Mouse (Mus musculus) myocyte (in vitro differentiated cells): Measurements from ENCODE around the gene Olfr1109. TPM values are rescaled to one million over a fixed set of nuclear protein-coding genes. Genes with fewer than 3 reads are reported as not detected.

Experiments
- H3K27me3 ChIP-seq: one replicate; pipeline ENCODE4 v1.6.1; 2011; ENCODE audit not compliant: control insufficient read depth, insufficient read depth, insufficient read length
- H3K36me3 ChIP-seq: one replicate; pipeline ENCODE4 v1.6.1; 2011; ENCODE audit not compliant: control insufficient read depth, insufficient read depth
- H3K4me2 ChIP-seq: one replicate; pipeline ENCODE4 v1.6.1; 2011; ENCODE audit warnings: low read depth, control low read depth
- H3K4me3 ChIP-seq: one replicate; pipeline ENCODE4 v1.5.1; 2011; ENCODE audit warnings: mild to moderate bottlenecking, control low read depth, moderate library complexity
- H3K79me2 ChIP-seq: one replicate; pipeline ENCODE4 v1.6.1; 2011; ENCODE audit not compliant: control insufficient read depth, insufficient read depth
- H3ac ChIP-seq: one replicate; pipeline ENCODE4 v1.6.1; 2011; ENCODE audit not compliant: control insufficient read depth, insufficient read length
- CEBPB ChIP-seq: IDR thresholded peaks from 2 replicates; pipeline ENCODE4 v1.6.1; 2011; ENCODE audit warnings: mild to moderate bottlenecking, moderate library complexity; ENCODE audit not compliant: poor library complexity, insufficient read depth, severe bottlenecking
- E2F4 ChIP-seq: IDR thresholded peaks from one replicate; pipeline ENCODE4 v1.6.1; 2011; ENCODE audit warnings: mild to moderate bottlenecking, control low read depth, moderate library complexity; ENCODE audit not compliant: insufficient read depth
- MAX ChIP-seq: IDR thresholded peaks from one replicate; pipeline ENCODE4 v1.6.1; 2011; ENCODE audit warnings: low read depth, mild to moderate bottlenecking, control low read depth
- MYOD1 ChIP-seq, 3 experiments: IDR thresholded peaks; one replicate each; pipeline ENCODE4 v1.6.1; 2011; ENCODE audit warnings: control low read depth in 2 of 3, low read depth in 2 of 3, mild to moderate bottlenecking in 2 of 3, moderate library complexity in 1 of 3; ENCODE audit not compliant: insufficient read length in 2 of 3, control insufficient read depth in 1 of 3
- MYOG ChIP-seq, 3 experiments: IDR thresholded peaks; one replicate each; pipeline ENCODE4 v1.6.1; 2011; ENCODE audit warnings: control low read depth in 2 of 3, low read depth in 2 of 3, mild to moderate bottlenecking in 2 of 3; ENCODE audit not compliant: insufficient read length in 2 of 3, control insufficient read depth in 1 of 3, insufficient read depth in 1 of 3
- POLR2A ChIP-seq: IDR thresholded peaks from one replicate; pipeline ENCODE4 v1.6.1; 2011; ENCODE audit warnings: low read depth, mild to moderate bottlenecking, control low read depth, moderate library complexity; ENCODE audit not compliant: insufficient read length
- POLR2AphosphoS2 ChIP-seq: IDR thresholded peaks from one replicate; pipeline ENCODE4 v1.6.1; 2011; ENCODE audit warnings: low read depth, control low read depth; ENCODE audit not compliant: insufficient read length
- REST ChIP-seq: IDR thresholded peaks from one replicate; pipeline ENCODE4 v1.6.1; 2011; ENCODE audit warnings: mild to moderate bottlenecking, control low read depth, moderate library complexity; ENCODE audit not compliant: insufficient read depth, insufficient read length
- SRF ChIP-seq: IDR thresholded peaks from one replicate; pipeline ENCODE4 v1.6.1; 2011; ENCODE audit warnings: low read depth; ENCODE audit not compliant: control insufficient read depth, insufficient read length
- TCF12 ChIP-seq: IDR thresholded peaks from one replicate; pipeline ENCODE4 v1.6.1; 2011; ENCODE audit warnings: mild to moderate bottlenecking, control low read depth; ENCODE audit not compliant: poor library complexity, insufficient read depth, severe bottlenecking
- TCF3 ChIP-seq: IDR thresholded peaks from one replicate; pipeline ENCODE4 v1.6.1; 2011; ENCODE audit warnings: low read depth, control low read depth; ENCODE audit not compliant: insufficient read length
- USF1 ChIP-seq: IDR thresholded peaks from one replicate; pipeline ENCODE4 v1.6.1; 2011; ENCODE audit warnings: low read depth, mild to moderate bottlenecking, control low read depth, moderate library complexity
- polyA plus RNA-seq: library from polyadenylated mRNA; unstranded; fragments of >200 nt; fragmentation: generic; extraction: Trizol; gene quantifications from one replicate; pipeline ENCODE4 v1.2.1, GENCODE M21; 2012; ENCODE audit warnings: missing spikeins

The Olfr1109 gene
- not detected for polyA plus RNA-seq

GRCm38 (mm10) chr2:87095908-87096307, at the start of gene Olfr1109:
TSS of gene Olfr1109 (minus strand) at chr2:87096008.
- Histone ChIP-seq H3ac (no peak within 1 kb of the TSS), H3K36me3 (no peaks in the 10 kb centered on the region), H3K27me3 (no peaks in the 10 kb centered on the region), H3K79me2 (no peaks in the 10 kb centered on the region), H3K4me3 (no peak within 1 kb of the TSS), H3K4me2 (no peak within 1 kb of the TSS)
- TF ChIP-seq MYOD1 (IDR thresholded peaks at IDR 0.05; ENCODE audit: control insufficient read depth in 1 of 3, insufficient read length in 2 of 3, low read depth in 2 of 3), result no peak
- TF ChIP-seq TCF3, result no peak
- no peak for TF ChIP-seq POLR2A

GRCm38 (mm10) chr2:87140200-87140599, 44.4 kb upstream of the Olfr1109 start, which contains the start of gene Olfr1110:
TSS of gene Olfr1110 (minus strand) at chr2:87140300.
- H3K79me2 ChIP-seq, result no peaks in the 10 kb centered on the region
- H3K27me3 ChIP-seq, result no peaks in the 10 kb centered on the region
- TF ChIP-seq REST, result no peak
- no peak for TF ChIP-seq TCF3
- TF ChIP-seq TCF12, result no peak
- no peak for TF ChIP-seq E2F4
- no peak for TF ChIP-seq CEBPB
- TF ChIP-seq POLR2A, result no peak
- TF ChIP-seq MYOD1 (IDR thresholded peaks at IDR 0.05; ENCODE audit: control insufficient read depth in 1 of 3, insufficient read length in 2 of 3, low read depth in 2 of 3), result no peak
- no peak for TF ChIP-seq MAX
- H3K4me2 ChIP-seq, result no peak within 1 kb of the TSS
- H3K4me3 ChIP-seq, result no peak within 1 kb of the TSS
- H3ac ChIP-seq, result no peak within 1 kb of the TSS
- H3K36me3 ChIP-seq, result no peaks in the 10 kb centered on the region

- Histone ChIP-seq H3ac (no peak within 1 kb of the TSS), H3K36me3 (no peaks in the 10 kb centered on the region), H3K4me3 (no peak within 1 kb of the TSS), H3K27me3 (no peaks in the 10 kb centered on the region), H3K4me2 (no peak within 1 kb of the TSS), H3K79me2 (no peaks in the 10 kb centered on the region)
- no peak for TF ChIP-seq CEBPB
- no peak for TF ChIP-seq POLR2A
- no peak for TF ChIP-seq MYOD1 (IDR thresholded peaks at IDR 0.05; ENCODE audit: control insufficient read depth in 1 of 3, insufficient read length in 2 of 3, low read depth in 2 of 3)
- TF ChIP-seq REST, result no peak
- TF ChIP-seq TCF3, result no peak
- TF ChIP-seq E2F4, result no peak
- no peak for TF ChIP-seq MAX
- TF ChIP-seq MYOG (IDR thresholded peaks at IDR 0.05; ENCODE audit: control insufficient read depth in 1 of 3, insufficient read depth in 1 of 3, insufficient read length in 2 of 3, low read depth in 2 of 3), result no peak
- no peak for TF ChIP-seq POLR2AphosphoS2
- no peak for TF ChIP-seq SRF
- TF ChIP-seq TCF12, result no peak
- no peak for TF ChIP-seq USF1
Measured at GRCm38 (mm10) chr2:87114467-87114866, 18.7 kb upstream of the Olfr1109 start, which contains the start of gene Olfr259. TSS of gene Olfr259 (minus strand) at chr2:87114567.

GRCm38 (mm10) chr2:87075717-87076116, 20.1 kb downstream of the Olfr1109 start, which contains the start of gene Olfr1107:
TSS of gene Olfr1107 (minus strand) at chr2:87075817.
- Histone ChIP-seq H3ac (no peak within 1 kb of the TSS), H3K27me3 (no peaks in the 10 kb centered on the region), H3K79me2 (no peaks in the 10 kb centered on the region), H3K36me3 (no peaks in the 10 kb centered on the region), H3K4me3 (no peak within 1 kb of the TSS), H3K4me2 (no peak within 1 kb of the TSS)
- TF ChIP-seq POLR2AphosphoS2 (no peak), MAX (no peak), SRF (no peak), MYOD1 (IDR thresholded peaks at IDR 0.05; ENCODE audit: control insufficient read depth in 1 of 3, insufficient read length in 2 of 3, low read depth in 2 of 3) (no peak), TCF12 (no peak), E2F4 (no peak), TCF3 (no peak), CEBPB (no peak), POLR2A (no peak), REST (no peak), USF1 (no peak), MYOG (IDR thresholded peaks at IDR 0.05; ENCODE audit: control insufficient read depth in 1 of 3, insufficient read depth in 1 of 3, insufficient read length in 2 of 3, low read depth in 2 of 3) (no peak)

GRCm38 (mm10) chr2:87052173-87052572, 43.6 kb downstream of the Olfr1109 start, which contains the start of gene Olfr1106:
TSS of gene Olfr1106 (minus strand) at chr2:87052273.
- Histone ChIP-seq H3K4me2 (no peak within 1 kb of the TSS), H3ac (no peak within 1 kb of the TSS), H3K27me3 (no peaks in the 10 kb centered on the region), H3K4me3 (no peak within 1 kb of the TSS), H3K79me2 (no peaks in the 10 kb centered on the region), H3K36me3 (no peaks in the 10 kb centered on the region)
- TF ChIP-seq POLR2AphosphoS2 (no peak), REST (no peak), MYOD1 (IDR thresholded peaks at IDR 0.05; ENCODE audit: control insufficient read depth in 1 of 3, insufficient read length in 2 of 3, low read depth in 2 of 3) (no peak), TCF3 (no peak), USF1 (no peak), TCF12 (no peak), CEBPB (no peak), MAX (no peak), SRF (no peak), MYOG (IDR thresholded peaks at IDR 0.05; ENCODE audit: control insufficient read depth in 1 of 3, insufficient read depth in 1 of 3, insufficient read length in 2 of 3, low read depth in 2 of 3) (no peak), POLR2A (no peak)

Other genes starting within 250 kb of the Olfr1109 start
- gene Olfr1095, start 244.3 kb downstream of the Olfr1109 start, polyA plus RNA-seq, result not detected
- gene Gm13723, start 221.2 kb downstream of the Olfr1109 start, polyA plus RNA-seq, result not detected
- not detected for gene Olfr1097, start 203.8 kb downstream of the Olfr1109 start, polyA plus RNA-seq
- gene Olfr1098, start 171.5 kb downstream of the Olfr1109 start, polyA plus RNA-seq, result not detected
- not detected for gene Olfr1099, start 135.3 kb downstream of the Olfr1109 start, polyA plus RNA-seq
- not detected for gene Olfr1100, start 116.1 kb downstream of the Olfr1109 start, polyA plus RNA-seq
- gene Olfr1101, start 104.8 kb downstream of the Olfr1109 start, polyA plus RNA-seq, result not detected
- gene Olfr1102, start 97.6 kb downstream of the Olfr1109 start, polyA plus RNA-seq, result not detected
- not detected for gene Olfr1104, start 68.9 kb downstream of the Olfr1109 start, polyA plus RNA-seq
- gene Olfr1105, start 59.5 kb downstream of the Olfr1109 start, polyA plus RNA-seq, result not detected
- gene Olfr1106, start 43.7 kb downstream of the Olfr1109 start, polyA plus RNA-seq, result not detected
- not detected for gene Olfr1107, start 20.2 kb downstream of the Olfr1109 start, polyA plus RNA-seq
- not detected for gene Olfr259, start 18.6 kb upstream of the Olfr1109 start, polyA plus RNA-seq
- gene Olfr1110, start 44.3 kb upstream of the Olfr1109 start, polyA plus RNA-seq, result not detected
- not detected for gene Olfr1111, start 56.6 kb upstream of the Olfr1109 start, polyA plus RNA-seq
- gene Olfr1112, start 91.8 kb upstream of the Olfr1109 start, polyA plus RNA-seq, result not detected
- not detected for gene Olfr1113, start 113.0 kb upstream of the Olfr1109 start, polyA plus RNA-seq
- not detected for gene Olfr1115, start 152.0 kb upstream of the Olfr1109 start, polyA plus RNA-seq
- gene Olfr1116, start 171.5 kb upstream of the Olfr1109 start, polyA plus RNA-seq, result not detected
- gene Olfr1118, start 211.6 kb upstream of the Olfr1109 start, polyA plus RNA-seq, result not detected